Mouse (Mus musculus) lung, postnatal 0 days (tissue): ENCODE results near the gene Rad51b.

ENCODE experiments used
- CTCF ChIP-seq: IDR thresholded peaks from 2 replicates; pipeline ENCODE4 v1.5.1; 2016; ENCODE audit warnings: antibody characterized with exemption, mild to moderate bottlenecking
- EP300 ChIP-seq: IDR thresholded peaks from 2 replicates; pipeline ENCODE4 v1.6.1; 2016; ENCODE audit warnings: antibody characterized with exemption, mild to moderate bottlenecking, control low read depth

GRCm38 (mm10) chr12:79663131-79663892, 366.2 kb downstream of the Rad51b start:
- no peak for TF ChIP-seq CTCF
- TF ChIP-seq EP300: peak; percentile 75
